Mouse (Mus musculus): ENCODE results near the gene Sh2d3c.

Gene Sh2d3c

GRCm38 (mm10) chr2:32750887-32751664, 30.2 kb downstream of the Sh2d3c start:
- in situ Hi-C loops (cut with MboI, MseI), result no loop called here

DNA sequence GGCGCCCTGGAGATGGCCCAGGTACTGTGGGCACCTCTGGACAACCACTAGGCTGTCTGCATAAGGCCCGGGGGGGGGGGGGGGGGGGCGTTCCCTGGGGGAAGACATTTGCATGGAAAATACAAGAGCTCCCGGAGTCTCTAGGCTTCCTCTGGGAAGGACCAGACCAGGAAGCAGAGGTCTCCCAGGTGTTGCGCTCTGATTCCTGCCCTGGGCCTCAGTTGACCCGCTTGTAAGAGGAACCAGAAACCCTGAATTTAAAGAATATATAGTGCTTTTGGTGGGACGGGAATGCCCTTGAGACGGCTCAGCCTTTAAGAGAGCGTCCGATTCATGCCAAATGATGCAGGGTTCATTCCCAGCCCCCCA, 30.8 kb downstream of the Sh2d3c start:
- in situ Hi-C loops (cut with MboI, MseI), result no loop called here

- in situ Hi-C loops (cut with MboI, MseI), result no loop called here
Observed at GRCm38 (mm10) chr2:32752181-32752580, 31.3 kb downstream of the Sh2d3c start.

DNA sequence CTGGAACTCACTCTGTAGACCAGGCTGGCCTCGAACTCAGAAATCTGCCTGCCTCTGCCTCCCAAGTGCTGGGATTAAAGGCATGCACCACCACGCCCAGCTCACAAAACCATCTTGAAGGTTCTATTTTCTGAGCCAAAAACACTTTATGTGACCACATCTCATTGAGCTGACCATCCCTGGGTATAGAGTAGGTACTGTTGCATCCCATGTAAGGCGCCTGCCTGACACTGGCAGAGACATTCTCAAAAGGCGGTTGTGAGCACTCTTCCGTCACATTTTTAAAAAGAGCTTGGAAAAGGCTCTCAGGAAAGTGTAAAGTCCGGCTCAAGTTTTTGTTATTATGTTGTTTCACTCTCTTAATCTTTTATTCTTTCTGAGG, 35.8 kb downstream of the Sh2d3c start:
- in situ Hi-C loops (cut with MboI, MseI), result loop anchor here in 1 of 2 experiments (5.0 kb wide), 1 partner anchor 44 kb away; the partner anchor contains the start of gene Cdk9

DNA sequence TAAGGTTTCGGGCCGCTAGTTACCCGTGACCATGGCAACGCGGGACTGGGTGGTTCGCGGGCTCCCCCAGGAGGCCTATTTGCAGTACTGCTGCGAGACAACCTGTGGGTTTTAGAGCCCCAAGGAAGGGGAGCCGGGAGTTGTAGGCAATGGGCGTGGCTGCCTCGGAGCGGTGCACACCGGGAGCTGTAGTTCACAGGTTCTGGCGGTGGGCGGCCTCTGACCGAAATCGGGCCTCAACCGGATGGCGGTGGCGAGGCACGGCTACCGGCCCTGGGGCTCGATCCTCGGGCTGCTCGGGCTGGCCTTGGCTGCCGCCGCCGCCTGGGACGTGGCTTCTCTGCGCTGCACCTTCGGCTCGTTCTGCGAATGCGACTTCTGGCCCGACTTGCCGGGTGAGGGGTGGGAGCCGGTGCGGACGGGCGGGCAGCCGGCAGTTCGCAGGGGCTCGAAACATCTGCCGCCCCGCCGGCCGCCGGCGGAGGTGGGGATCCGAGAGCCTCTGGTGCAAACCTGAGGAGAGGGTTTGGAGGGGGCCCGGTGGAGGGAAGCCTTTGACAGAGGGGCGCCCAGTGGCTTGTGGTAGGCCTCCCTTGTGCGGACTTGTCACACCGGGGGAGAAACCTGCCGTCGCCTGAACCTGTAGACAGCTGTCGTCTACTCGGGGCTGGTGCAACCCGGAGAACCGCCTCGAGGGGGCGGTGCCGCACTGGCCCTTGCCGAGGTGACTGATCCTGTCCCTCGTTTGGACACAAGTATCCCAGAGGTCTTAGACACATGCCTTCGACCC, 36.4 kb downstream of the Sh2d3c start, which contains the start of gene Tor2a:
Gene Tor2a (plus strand): TSS at position 179 of the 790 bp plus-strand sequence.
- in situ Hi-C loops (cut with MboI, MseI), result loop anchor here in 1 of 2 experiments (5.0 kb wide), 1 partner anchor 45 kb away; the partner anchor contains the start of gene Cdk9

GRCm38 (mm10) chr2:32758503-32758902, 37.6 kb downstream of the Sh2d3c start:
- in situ Hi-C loops (cut with MboI, MseI), result loop anchor here in 1 of 2 experiments (5.0 kb wide), 1 partner anchor 46 kb away; the partner anchor contains the start of gene Cdk9

GRCm38 (mm10) chr2:32759001-32759400, 38.1 kb downstream of the Sh2d3c start:
- in situ Hi-C loops (cut with MboI, MseI), result loop anchor here in 1 of 2 experiments (5.0 kb wide), 1 partner anchor 47 kb away; the partner anchor contains the start of gene Cdk9

DNA sequence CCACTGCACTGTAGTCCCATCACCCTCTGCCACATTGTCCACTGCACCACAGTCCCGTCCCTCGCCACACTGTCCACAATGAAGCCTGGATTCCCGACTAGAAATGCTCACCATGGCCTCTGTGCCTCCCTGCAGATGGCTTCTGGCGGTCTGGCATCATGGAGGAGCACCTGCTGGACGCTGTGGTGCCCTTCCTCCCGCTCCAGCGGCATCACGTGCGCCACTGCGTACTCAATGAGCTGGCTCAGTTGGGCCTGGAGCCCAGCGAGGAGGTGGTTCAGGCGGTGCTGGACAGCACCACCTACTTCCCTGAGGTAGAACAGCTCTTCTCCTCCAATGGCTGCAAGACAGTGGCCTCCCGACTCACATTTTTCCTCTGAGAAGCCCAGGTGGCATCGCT, 40.5 kb downstream of the Sh2d3c start:
- in situ Hi-C loops (cut with MboI, MseI), result no loop called here

- in situ Hi-C loops (cut with MboI, MseI), result no loop called here
Observed at GRCm38 (mm10) chr2:32761859-32762258, 41.0 kb downstream of the Sh2d3c start.

GRCm38 (mm10) chr2:32763353-32763752, 42.5 kb downstream of the Sh2d3c start:
- in situ Hi-C loops (cut with MboI, MseI), result no loop called here

GRCm38 (mm10) chr2:32767241-32767640, 46.4 kb downstream of the Sh2d3c start:
- in situ Hi-C loops (cut with MboI, MseI), result no loop called here

GRCm38 (mm10) chr2:32768661-32769285, 47.9 kb downstream of the Sh2d3c start:
- in situ Hi-C loops (cut with MboI, MseI), result no loop called here

DNA sequence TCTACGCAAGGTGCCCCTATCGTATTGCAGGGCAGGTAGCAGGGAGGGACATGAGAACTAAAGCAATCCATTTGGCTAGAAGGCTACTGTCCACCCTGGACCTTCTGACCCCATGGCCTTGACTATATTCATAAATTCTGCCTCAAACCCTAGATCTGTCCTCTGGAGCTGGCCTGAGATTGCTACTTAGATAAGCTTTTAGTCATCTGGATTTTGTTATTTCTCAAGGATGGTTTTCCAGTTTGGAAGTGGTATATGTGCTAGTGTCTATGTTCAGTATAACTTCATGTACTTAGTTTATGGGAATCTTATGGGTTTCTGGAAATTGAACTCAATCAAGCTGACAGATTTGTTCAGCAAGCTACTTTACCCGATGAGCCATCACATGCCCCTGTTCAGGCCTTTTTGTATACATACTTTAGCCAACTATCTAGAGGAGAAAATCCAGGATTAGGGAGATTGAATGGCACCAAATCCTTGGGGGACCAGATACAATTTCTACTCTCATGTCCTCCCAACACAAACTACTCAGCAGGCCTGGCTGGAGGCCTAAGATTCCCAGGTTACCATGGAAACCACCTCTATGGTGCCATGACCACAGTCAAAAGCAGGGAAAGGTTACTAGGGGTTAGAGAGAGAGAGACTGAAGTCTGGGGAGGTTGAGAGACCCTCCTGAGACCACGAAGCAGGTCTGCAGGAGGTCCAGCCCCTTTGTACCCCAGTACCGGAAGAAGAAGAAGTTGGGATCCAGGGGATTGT, 48.7 kb downstream of the Sh2d3c start:
- in situ Hi-C loops (cut with MboI, MseI), result loop anchor here in 1 of 2 experiments (5.0 kb wide), 1 partner anchor 83 kb away; no protein-coding TSS in a partner anchor

DNA sequence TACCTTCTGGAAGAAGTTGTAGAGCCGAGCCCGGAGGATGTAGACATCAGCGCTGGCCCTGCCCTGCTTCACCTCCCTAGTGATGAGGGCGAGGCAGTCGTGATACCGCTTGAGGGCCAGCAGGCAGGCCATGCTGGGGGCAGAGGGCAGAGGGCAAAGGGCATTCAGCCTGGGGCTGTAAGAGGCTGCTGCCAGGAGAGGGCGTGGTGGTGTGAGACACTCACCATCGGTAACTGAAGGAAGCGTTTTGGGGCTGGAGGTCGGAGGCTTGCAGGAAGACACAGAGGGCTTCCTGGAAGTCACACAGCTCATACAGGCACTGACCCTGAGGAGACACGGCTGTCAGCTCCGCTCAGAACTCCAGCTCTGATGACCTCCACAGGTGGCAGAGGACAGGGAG, 51.0 kb downstream of the Sh2d3c start:
- in situ Hi-C loops (cut with MboI, MseI), result loop anchor here in 1 of 2 experiments (5.0 kb wide), 1 partner anchor 80 kb away; no protein-coding TSS in a partner anchor

- in situ Hi-C loops (cut with MboI, MseI), result loop anchor here in 1 of 2 experiments (5.0 kb wide), 1 partner anchor 80 kb away; no protein-coding TSS in a partner anchor
Observed at GRCm38 (mm10) chr2:32772626-32773279, 51.9 kb downstream of the Sh2d3c start.

- in situ Hi-C loops (cut with MboI, MseI), result loop anchor here in 1 of 2 experiments (5.0 kb wide), 1 partner anchor 77 kb away; no protein-coding TSS in a partner anchor
Observed at GRCm38 (mm10) chr2:32775359-32776074, 54.7 kb downstream of the Sh2d3c start, which contains the start of the genes Ttc16 and Ptrh1. Gene Ttc16, minus strand, starts transcription at chr2:32775633. Gene Ptrh1, plus strand, starts transcription at chr2:32775786.

DNA sequence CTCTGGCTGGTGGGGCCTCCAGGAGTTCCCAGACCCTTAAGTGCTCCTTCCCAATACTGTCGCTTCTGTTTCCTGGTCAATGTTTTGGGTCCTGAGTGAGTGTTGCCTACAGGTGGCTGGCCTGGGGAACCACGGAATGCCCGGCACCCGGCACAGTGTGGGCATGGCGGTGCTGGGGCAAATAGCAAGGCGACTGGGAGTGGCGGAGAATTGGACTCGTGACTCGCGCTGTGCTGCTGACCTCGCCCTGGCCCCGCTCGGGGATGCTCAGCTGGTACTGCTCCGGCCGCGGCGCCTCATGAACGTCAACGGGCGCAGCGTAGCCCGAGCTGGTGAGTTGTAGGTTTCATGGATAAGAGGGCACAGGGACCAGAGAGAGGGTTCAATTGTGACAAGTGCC, 55.3 kb downstream of the Sh2d3c start:
- in situ Hi-C loops (cut with MboI, MseI), result loop anchor here in 1 of 2 experiments (5.0 kb wide), 1 partner anchor 76 kb away; no protein-coding TSS in a partner anchor

GRCm38 (mm10) chr2:32778081-32778480, 57.2 kb downstream of the Sh2d3c start:
- in situ Hi-C loops (cut with MboI, MseI), result loop anchor here in 1 of 2 experiments (5.0 kb wide), 1 partner anchor 74 kb away; no protein-coding TSS in a partner anchor

DNA sequence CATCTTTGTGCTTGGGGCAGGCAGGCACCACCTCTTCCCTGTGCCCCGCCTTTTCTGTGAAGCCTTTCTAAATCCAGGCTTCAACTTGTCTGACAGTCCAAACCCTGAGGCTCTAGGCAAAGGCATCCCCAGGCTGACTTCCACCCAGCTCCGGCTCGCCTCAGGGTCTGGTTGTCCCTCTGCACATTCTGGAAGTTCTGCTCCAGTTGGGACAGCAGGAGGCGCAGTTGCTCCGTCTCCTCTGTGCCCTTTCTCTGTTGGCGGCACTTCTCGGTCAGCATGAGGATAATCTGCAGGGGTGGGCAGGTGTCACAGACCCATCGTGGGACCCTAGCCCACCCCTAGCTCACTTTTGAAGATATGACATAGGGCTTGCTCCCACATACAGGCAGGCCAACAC, 58.3 kb downstream of the Sh2d3c start:
- in situ Hi-C loops (cut with MboI, MseI), result loop anchor here in 1 of 2 experiments (5.0 kb wide), 1 partner anchor 73 kb away; no protein-coding TSS in a partner anchor

All from T-helper 17 cell (primary cell).